Mouse (Mus musculus): ENCODE data around the gene Zfp951. TPM values are rescaled to one million over a fixed set of nuclear protein-coding genes. Genes with fewer than 3 reads are reported as not detected.
"Not testable (repeated sequence)": the region's sequence is repeated elsewhere in the genome, so short reads cannot be mapped to it uniquely, and the experiment has no call there.

Zfp951 gene
- 0.20 TPM for polyA plus RNA-seq (2012; fragmentation: generic; extraction: Trizol)

- not testable (repeated sequence) for H3K4me3 ChIP-seq; H3K36me3 ChIP-seq (ENCODE audit: control insufficient read depth, insufficient read depth); H3K27me3 ChIP-seq (ENCODE audit: control insufficient read depth, insufficient read depth, insufficient read length); H3K79me2 ChIP-seq (ENCODE audit: control insufficient read depth, insufficient read depth); H3ac ChIP-seq (ENCODE audit: control insufficient read depth, insufficient read length)
- H3K4me2 ChIP-seq (ENCODE audit: low read depth), result peak within 1 kb of the TSS; percentile 39
These were observed at the start of gene Zfp951 for GRCm38 (mm10) chr5:104859962-104860525. Gene Zfp951 (minus strand): TSS chr5:104860070.

- not testable (repeated sequence) for H3K27me3 ChIP-seq (ENCODE audit: control insufficient read depth, insufficient read depth, insufficient read length); H3K4me3 ChIP-seq; H3K79me2 ChIP-seq (ENCODE audit: control insufficient read depth, insufficient read depth); H3K4me2 ChIP-seq (ENCODE audit: low read depth); H3ac ChIP-seq (ENCODE audit: control insufficient read depth, insufficient read length); H3K36me3 ChIP-seq (ENCODE audit: control insufficient read depth, insufficient read depth)
These were observed 46.7 kb upstream of the Zfp951 start for GRCm38 (mm10) chr5:104906556-104906955.

- peak overlapping the region; percentile 39 for H3K4me2 ChIP-seq (ENCODE audit: low read depth)
- H3K79me2 ChIP-seq (ENCODE audit: control insufficient read depth, insufficient read depth); H3K4me3 ChIP-seq; H3K36me3 ChIP-seq (ENCODE audit: control insufficient read depth, insufficient read depth); H3K27me3 ChIP-seq (ENCODE audit: control insufficient read depth, insufficient read depth, insufficient read length); H3ac ChIP-seq (ENCODE audit: control insufficient read depth, insufficient read length): not testable (repeated sequence)
These were observed 567 bp downstream of the Zfp951 start for GRCm38 (mm10) chr5:104859045-104859961.

- H3K36me3 ChIP-seq (ENCODE audit: control insufficient read depth, insufficient read depth); H3K4me2 ChIP-seq (ENCODE audit: low read depth); H3ac ChIP-seq (ENCODE audit: control insufficient read depth, insufficient read length); H3K79me2 ChIP-seq (ENCODE audit: control insufficient read depth, insufficient read depth); H3K4me3 ChIP-seq; H3K27me3 ChIP-seq (ENCODE audit: control insufficient read depth, insufficient read depth, insufficient read length): not testable (repeated sequence)
These were observed 5.3 kb downstream of the Zfp951 start for GRCm38 (mm10) chr5:104854546-104854945.

- Histone ChIP-seq H3K36me3 (ENCODE audit: control insufficient read depth, insufficient read depth) (no peaks in the 10 kb centered on the region), H3K79me2 (ENCODE audit: control insufficient read depth, insufficient read depth) (no peaks in the 10 kb centered on the region), H3K4me3 (no peak overlapping the region), H3K4me2 (ENCODE audit: low read depth) (no peak overlapping the region), H3ac (ENCODE audit: control insufficient read depth, insufficient read length) (no peak overlapping the region), H3K27me3 (ENCODE audit: control insufficient read depth, insufficient read depth, insufficient read length) (no peaks in the 10 kb centered on the region)
- TF ChIP-seq SRF (IDR thresholded peaks at IDR 0.05; ENCODE audit: control insufficient read depth, insufficient read length, low read depth) (no peak), MYOG (IDR thresholded peaks at IDR 0.05; ENCODE audit: control insufficient read depth in 1 of 3, insufficient read depth in 1 of 3, insufficient read length in 2 of 3, low read depth in 2 of 3) (no peak), MAX (IDR thresholded peaks at IDR 0.05; ENCODE audit: low read depth) (no peak), MYOD1 (IDR thresholded peaks at IDR 0.05; ENCODE audit: control insufficient read depth in 1 of 3, insufficient read length in 2 of 3, low read depth in 2 of 3) (no peak), TCF3 (IDR thresholded peaks at IDR 0.05; ENCODE audit: insufficient read length, low read depth) (no peak), TCF12 (IDR thresholded peaks at IDR 0.05; ENCODE audit: insufficient read depth, poor library complexity, severe bottlenecking) (no peak), REST (IDR thresholded peaks at IDR 0.05; ENCODE audit: insufficient read depth, insufficient read length) (no peak), USF1 (IDR thresholded peaks at IDR 0.05; ENCODE audit: low read depth) (no peak), POLR2A (IDR thresholded peaks at IDR 0.05; ENCODE audit: insufficient read length, low read depth) (no peak), POLR2AphosphoS2 (IDR thresholded peaks at IDR 0.05; ENCODE audit: insufficient read length, low read depth) (no peak), CEBPB (IDR thresholded peaks at IDR 0.05; ENCODE audit: insufficient read depth, poor library complexity, severe bottlenecking) (no peak), E2F4 (IDR thresholded peaks at IDR 0.05; ENCODE audit: insufficient read depth) (no peak)
These were observed 26.5 kb downstream of the Zfp951 start for GRCm38 (mm10) chr5:104833330-104833729.

- H3K4me2 ChIP-seq (ENCODE audit: low read depth), result no peak overlapping the region
- no peak for TF ChIP-seq MAX (IDR thresholded peaks at IDR 0.05; ENCODE audit: low read depth)
- no peak for TF ChIP-seq MYOD1 (IDR thresholded peaks at IDR 0.05; ENCODE audit: control insufficient read depth in 1 of 3, insufficient read length in 2 of 3, low read depth in 2 of 3)
- no peak for TF ChIP-seq USF1 (IDR thresholded peaks at IDR 0.05; ENCODE audit: low read depth)
- no peak for TF ChIP-seq POLR2A (IDR thresholded peaks at IDR 0.05; ENCODE audit: insufficient read length, low read depth)
- TF ChIP-seq CEBPB (IDR thresholded peaks at IDR 0.05; ENCODE audit: insufficient read depth, poor library complexity, severe bottlenecking), result no peak
- no peak for TF ChIP-seq TCF3 (IDR thresholded peaks at IDR 0.05; ENCODE audit: insufficient read length, low read depth)
- TF ChIP-seq MYOG (IDR thresholded peaks at IDR 0.05; ENCODE audit: control insufficient read depth in 1 of 3, insufficient read depth in 1 of 3, insufficient read length in 2 of 3, low read depth in 2 of 3), result no peak
- no peaks in the 10 kb centered on the region for H3K79me2 ChIP-seq (ENCODE audit: control insufficient read depth, insufficient read depth)
- H3K27me3 ChIP-seq (ENCODE audit: control insufficient read depth, insufficient read depth, insufficient read length), result no peaks in the 10 kb centered on the region
- H3K4me3 ChIP-seq, result no peak overlapping the region
- H3ac ChIP-seq (ENCODE audit: control insufficient read depth, insufficient read length), result no peak overlapping the region
- H3K36me3 ChIP-seq (ENCODE audit: control insufficient read depth, insufficient read depth), result no peaks in the 10 kb centered on the region
These were observed 30.3 kb downstream of the Zfp951 start for GRCm38 (mm10) chr5:104829611-104830010.

- H3K36me3 ChIP-seq (ENCODE audit: control insufficient read depth, insufficient read depth); H3K4me2 ChIP-seq (ENCODE audit: low read depth); H3ac ChIP-seq (ENCODE audit: control insufficient read depth, insufficient read length); H3K79me2 ChIP-seq (ENCODE audit: control insufficient read depth, insufficient read depth); H3K4me3 ChIP-seq; H3K27me3 ChIP-seq (ENCODE audit: control insufficient read depth, insufficient read depth, insufficient read length): not testable (repeated sequence)
These were observed 89.7 kb downstream of the Zfp951 start for GRCm38 (mm10) chr5:104770138-104770537.
